Mouse (Mus musculus): Measurements from ENCODE around the gene Boll. TPM values are rescaled to one million over a fixed set of nuclear protein-coding genes. Genes with fewer than 3 reads are reported as not detected.
A peak's percentile ranks its signal among the peaks of the same experiment; 100 is the strongest.

The Boll gene
- total and polyA plus RNA-seq, 3 experiments: not detected

DNA sequence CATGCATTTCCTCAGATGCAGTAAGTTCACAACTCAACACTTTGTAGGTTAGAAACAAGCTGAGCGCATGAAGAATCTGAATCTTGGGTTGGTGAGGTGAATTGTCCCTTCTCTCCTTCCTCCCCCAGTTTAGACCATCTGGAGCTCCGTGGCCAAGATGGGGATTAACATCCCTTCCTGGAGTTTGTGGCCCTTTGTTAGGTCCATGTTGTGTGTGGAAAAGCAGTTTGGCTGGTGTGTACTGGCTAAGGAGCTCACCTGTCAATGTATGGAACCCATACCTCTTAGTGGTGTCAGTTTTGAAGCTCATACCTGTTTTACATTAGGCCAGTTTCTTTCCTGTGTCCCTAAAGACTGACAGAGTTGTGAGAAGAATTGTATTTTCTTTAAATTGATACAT is 47.8 kb upstream of the Boll start:
- no peak overlapping the region for H3K4me3 ChIP-seq (replicated peaks in 1 of 3; ENCODE audit: low read depth in 2 of 3, low read length in 2 of 3, poor library complexity in 1 of 3)
- no peaks in the 10 kb centered on the region for H3K9me3 ChIP-seq (replicated peaks; ENCODE audit: low read length)
- H3K4me1 ChIP-seq (ENCODE audit: control insufficient read depth in 1 of 2, insufficient read depth in 2 of 2): peaks cover 3 to 4% of the 10 kb centered on the region in 2 experiments; a peak in 1 of 4 replicates
- H3K27ac ChIP-seq (ENCODE audit: insufficient read depth, low read depth): no peak overlapping the region
- peaks cover 5% of the 10 kb centered on the region for H3K27me3 ChIP-seq (replicated peaks)
- TF ChIP-seq SIN3A (IDR thresholded peaks at IDR 0.05; ENCODE audit: low read length) (no peak), UBTF (IDR thresholded peaks at IDR 0.05; ENCODE audit: low read depth, low read length) (no peak), GABPA (IDR thresholded peaks at IDR 0.05; ENCODE audit: insufficient replicate concordance, low read depth, low read length) (no peak), ZKSCAN1 (IDR thresholded peaks at IDR 0.05; ENCODE audit: borderline replicate concordance, low read depth, low read length) (no peak), RAD21 (IDR thresholded peaks at IDR 0.05; ENCODE audit: low read depth, low read length) (no peak), MAX (IDR thresholded peaks at IDR 0.05; ENCODE audit: low read length) (no peak)
- no peaks in the 10 kb centered on the region for H3K79me2 ChIP-seq (replicated peaks; ENCODE audit: control insufficient read depth, extremely low read depth, insufficient read depth, poor library complexity, severe bottlenecking)
- in situ Hi-C loops (cut with MboI; ENCODE audit: low pct_ligation_motif_present, low pct_unique_long_range_greater_than_20kb, low sequenced_read_pairs): loop anchor here (25.0 kb wide), 1 partner anchor 451 kb away; no protein-coding TSS in a partner anchor
- H3K4me2 ChIP-seq (ENCODE audit: insufficient read depth, low read depth, poor library complexity, severe bottlenecking): no peak overlapping the region
- no peak overlapping the region for H3K9ac ChIP-seq (ENCODE audit: insufficient read depth, low read depth)
- no peak for DNase-seq (ENCODE audit: extremely low read depth)
- dilution Hi-C loops (cut with MboI; ENCODE audit: extremely low pct_ligation_motif_present, extremely low pct_unique_long_range_greater_than_20kb, low sequenced_read_pairs): no loop called here
- H3K36me3 ChIP-seq (replicated peaks in 1 of 2; ENCODE audit: control insufficient read depth in 1 of 2, insufficient read depth in 1 of 2, low read length in 1 of 2): no peaks in the 10 kb centered on the region

DNA sequence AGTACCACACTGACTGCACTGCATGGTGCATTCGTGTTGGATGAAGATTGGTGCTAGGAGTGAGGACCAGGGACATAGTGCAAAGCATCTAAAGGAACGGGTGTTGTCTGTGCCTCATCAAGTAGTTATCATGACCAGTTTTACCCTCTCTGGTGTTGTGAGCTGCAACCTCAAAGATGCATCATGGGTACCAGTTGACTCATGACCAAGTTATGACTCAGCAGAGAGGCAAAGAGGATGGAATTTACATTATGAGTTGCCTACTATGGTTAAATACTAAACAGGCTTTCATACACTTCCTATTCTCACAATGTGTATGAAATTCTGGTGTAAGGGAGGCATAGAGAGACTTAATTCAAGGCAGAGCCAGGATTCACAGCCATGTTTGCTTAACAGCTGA is 47.4 kb upstream of the Boll start:
- no peak overlapping the region for H3K4me3 ChIP-seq (replicated peaks in 1 of 3; ENCODE audit: low read depth in 2 of 3, low read length in 2 of 3, poor library complexity in 1 of 3)
- peaks cover 3 to 4% of the 10 kb centered on the region in 2 experiments; a peak in 1 of 4 replicates for H3K4me1 ChIP-seq (ENCODE audit: control insufficient read depth in 1 of 2, insufficient read depth in 2 of 2)
- DNase-seq (ENCODE audit: extremely low read depth): peak; percentile 40
- peaks cover 5% of the 10 kb centered on the region for H3K27me3 ChIP-seq (replicated peaks)
- dilution Hi-C loops (cut with MboI; ENCODE audit: extremely low pct_ligation_motif_present, extremely low pct_unique_long_range_greater_than_20kb, low sequenced_read_pairs) (no loop called here), in situ Hi-C loops (cut with MboI; ENCODE audit: low pct_ligation_motif_present, low pct_unique_long_range_greater_than_20kb, low sequenced_read_pairs) (loop anchor here (25.0 kb wide), 1 partner anchor 452 kb away; no protein-coding TSS in a partner anchor)
- no peaks in the 10 kb centered on the region for H3K79me2 ChIP-seq (replicated peaks; ENCODE audit: control insufficient read depth, extremely low read depth, insufficient read depth, poor library complexity, severe bottlenecking)
- peak; percentile 45; the same call in 1 of the 2 replicates for TF ChIP-seq JUN (IDR thresholded peaks at IDR 0.05; ENCODE audit: insufficient read depth, low read depth, low read length)
- TF ChIP-seq EP300 (IDR thresholded peaks at IDR 0.05; ENCODE audit: low read length): 0 out of 2 replicates have a peak, but pooled peaks have one; percentile 25
- no peak for TF ChIP-seq ELF1 (IDR thresholded peaks at IDR 0.05; ENCODE audit: low read depth, low read length)
- TF ChIP-seq IRF4 (IDR thresholded peaks at IDR 0.05; ENCODE audit: low read depth, low read length): peak; percentile 62
- peak; percentile 40; the same call in 1 of the 2 replicates for TF ChIP-seq MAFK (IDR thresholded peaks at IDR 0.05; ENCODE audit: insufficient replicate concordance, low read length)
- TF ChIP-seq ZNF384 (IDR thresholded peaks at IDR 0.05; ENCODE audit: low read depth, low read length): no peak
- peak; percentile 30; the same call in 1 of the 2 replicates for TF ChIP-seq ETS1 (conservative IDR thresholded peaks at IDR 0.05; ENCODE audit: low read depth, low read length)
- TF ChIP-seq POLR2A (IDR thresholded peaks at IDR 0.05; ENCODE audit: low read depth, low read length): no peak
- TF ChIP-seq TBP (conservative IDR thresholded peaks at IDR 0.05; ENCODE audit: low read depth, low read length): no peak
- TF ChIP-seq JUND (conservative IDR thresholded peaks at IDR 0.05; ENCODE audit: low read depth, low read length): peak; percentile 63; the same call in 1 of the 2 replicates
- 0 out of 2 replicates have a peak, but pooled peaks have one; percentile 28 for TF ChIP-seq BHLHE40 (IDR thresholded peaks at IDR 0.05; ENCODE audit: low read depth, low read length)
- H3K4me2 ChIP-seq (ENCODE audit: insufficient read depth, low read depth, poor library complexity, severe bottlenecking): no peak overlapping the region
- H3K9me3 ChIP-seq (replicated peaks; ENCODE audit: low read length): no peaks in the 10 kb centered on the region
- no peaks in the 10 kb centered on the region for H3K36me3 ChIP-seq (replicated peaks in 1 of 2; ENCODE audit: control insufficient read depth in 1 of 2, insufficient read depth in 1 of 2, low read length in 1 of 2)
- no peak overlapping the region for H3K9ac ChIP-seq (ENCODE audit: insufficient read depth, low read depth)
- no peak overlapping the region for H3K27ac ChIP-seq (ENCODE audit: insufficient read depth, low read depth)

All from CH12.LX (cell line).